Mouse (Mus musculus): ENCODE measurements around the gene Styxl1. TPM values are rescaled to one million over a fixed set of nuclear protein-coding genes. Genes with fewer than 3 reads are reported as not detected.

The Styxl1 gene
- total and polyA plus RNA-seq, 3 experiments = 0.68 TPM; not detected in 2

DNA sequence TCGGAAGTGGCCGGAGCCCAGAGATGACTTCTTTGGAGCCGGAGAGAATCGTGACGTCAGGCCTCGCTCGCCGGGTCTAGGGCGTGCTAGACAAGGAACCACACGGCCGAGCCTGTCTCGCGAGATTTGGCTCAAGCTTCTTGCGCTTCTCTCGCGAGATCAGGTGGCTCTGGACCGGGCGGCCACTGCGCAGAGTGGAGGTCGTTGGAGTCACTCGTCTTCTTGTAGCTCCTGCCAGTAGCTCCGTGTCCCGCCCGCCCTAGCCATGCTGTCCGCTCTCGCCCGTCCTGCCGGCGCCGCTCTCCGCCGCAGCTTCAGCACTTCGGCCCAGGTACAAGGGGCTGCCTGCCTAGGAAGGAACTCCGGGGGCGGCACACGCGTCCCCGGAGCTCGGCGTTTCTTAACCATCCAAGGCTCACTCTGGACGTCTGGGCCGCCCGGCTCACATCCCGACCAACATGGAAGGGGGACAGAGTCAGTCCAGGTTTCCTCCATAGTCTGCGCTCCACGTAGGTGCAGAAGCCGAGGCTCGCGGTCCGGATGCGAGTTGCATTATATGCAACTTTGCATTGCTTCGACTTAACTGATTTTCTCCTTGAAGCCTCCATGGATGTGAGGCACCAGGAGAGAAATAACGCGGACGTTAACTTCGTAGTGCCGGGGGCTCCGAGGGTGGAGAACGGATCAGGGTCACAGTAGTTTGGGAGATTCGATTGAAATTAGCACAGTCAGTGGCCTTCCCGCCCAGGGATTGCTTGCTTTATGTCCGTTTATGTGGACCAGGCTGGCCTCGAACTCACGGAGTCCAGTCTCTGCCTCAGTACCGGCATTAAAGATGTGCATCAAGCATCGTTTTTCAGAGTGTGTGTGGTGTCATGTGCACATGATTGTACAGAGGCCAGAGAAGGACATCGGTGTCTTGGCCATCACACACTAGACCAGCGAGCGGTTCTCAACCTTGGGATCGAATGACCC is 573 bp upstream of the Styxl1 start, which contains the start of gene Mdh2:
TSS of gene Mdh2 (plus strand) at position 10 of the 975 bp plus-strand sequence.
- no peaks in the 10 kb centered on the region for H3K9me3 ChIP-seq (replicated peaks)
- peak within 1 kb of the TSS; percentile 91 for H3K4me3 ChIP-seq (ENCODE audit: low read depth, low read length)
- no peak for TF ChIP-seq POLR2AphosphoS5 (IDR thresholded peaks at IDR 0.05; ENCODE audit: insufficient replicate concordance, low read depth, low read length)
- DNase-seq (ENCODE audit: low spot score) (peak; percentile 98), ATAC-seq (ENCODE audit: extremely low read depth, insufficient number of reproducible peaks, low FRiP score, poor library complexity, severe bottlenecking) (peak; percentile 90)
- peaks cover 5% of the 10 kb centered on the region; the same call in 1 of the 2 replicates for H3K27me3 ChIP-seq (ENCODE audit: insufficient read depth, low read length)
- peaks cover 43% of the 10 kb centered on the region for H3K36me3 ChIP-seq (replicated peaks)
- H3K4me1 ChIP-seq (ENCODE audit: insufficient read depth, low read depth, low read length) = peaks cover 54% of the 10 kb centered on the region

DNA sequence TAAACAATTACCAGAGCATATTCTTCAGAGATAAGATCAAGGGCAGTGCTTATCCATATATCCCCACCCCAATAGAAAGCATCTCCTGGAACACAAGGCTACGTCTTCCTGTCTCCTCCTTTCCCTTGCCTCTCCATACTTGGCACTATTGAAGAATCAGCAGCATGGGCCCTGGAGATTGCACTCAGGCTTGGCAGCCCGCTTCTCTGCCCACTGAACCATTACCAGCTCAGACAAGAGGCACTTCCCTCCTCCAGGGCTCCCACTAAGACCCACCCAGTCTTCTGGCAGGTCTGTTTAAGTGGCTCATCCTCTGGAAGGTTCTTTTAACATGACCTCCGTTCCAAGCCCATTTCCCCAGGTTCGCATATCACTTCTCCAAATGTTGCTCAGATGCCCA is 1.6 kb downstream of the Styxl1 start:
- peaks cover 17% of the 10 kb centered on the region for H3K27me3 ChIP-seq (ENCODE audit: insufficient read depth, low read length)
- TF ChIP-seq CTCF (IDR thresholded peaks at IDR 0.05; ENCODE audit: low read depth, low read length) (no peak), TAL1 (conservative IDR thresholded peaks at IDR 0.05; ENCODE audit: low read depth, low read length) (no peak), GATA1 (IDR thresholded peaks at IDR 0.05; ENCODE audit: borderline replicate concordance, low read length) (no peak), GATA2 (IDR thresholded peaks at IDR 0.05; ENCODE audit: borderline replicate concordance, low read depth, low read length) (no peak), POLR2AphosphoS5 (IDR thresholded peaks at IDR 0.05; ENCODE audit: insufficient replicate concordance, low read depth, low read length) (no peak)
- H3K36me3 ChIP-seq (replicated peaks) = peaks cover 21% of the 10 kb centered on the region
- H3K9me3 ChIP-seq (replicated peaks) = no peaks in the 10 kb centered on the region
- DNase-seq (ENCODE audit: low spot score) (no peak), ATAC-seq (ENCODE audit: extremely low read depth, insufficient number of reproducible peaks, low FRiP score, poor library complexity, severe bottlenecking) (no peak)
- H3K4me1 ChIP-seq (ENCODE audit: insufficient read depth, low read depth, low read length) = peaks cover 45% of the 10 kb centered on the region
- no peak overlapping the region for H3K4me3 ChIP-seq (ENCODE audit: low read depth, low read length)

DNA sequence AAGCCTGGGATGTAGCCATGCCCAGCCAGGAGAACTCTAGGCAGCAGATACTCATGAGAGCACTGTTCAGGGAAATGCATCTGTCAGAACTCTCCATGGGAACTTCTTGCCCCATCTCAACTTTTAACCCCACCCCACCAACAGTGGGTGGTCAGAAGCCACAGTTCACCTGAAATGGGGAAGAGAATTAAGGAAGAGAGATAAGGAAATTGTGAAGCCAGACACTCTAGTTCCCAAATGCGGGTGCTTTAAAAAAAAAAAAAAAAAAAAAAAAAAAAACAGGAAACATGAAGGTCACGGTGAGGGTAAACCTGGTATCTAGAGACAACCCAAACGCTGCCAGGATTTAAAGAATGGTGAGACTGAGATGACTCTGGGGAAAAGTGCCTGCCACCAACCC is 5.7 kb downstream of the Styxl1 start:
- ATAC-seq (ENCODE audit: extremely low read depth, insufficient number of reproducible peaks, low FRiP score, poor library complexity, severe bottlenecking) (no peak), DNase-seq (ENCODE audit: low spot score) (no peak)
- TF ChIP-seq CTCF (IDR thresholded peaks at IDR 0.05; ENCODE audit: low read depth, low read length) = no peak
- peaks cover 3% of the 10 kb centered on the region for H3K36me3 ChIP-seq (replicated peaks)
- H3K27me3 ChIP-seq (ENCODE audit: insufficient read depth, low read length) = peaks cover 34% of the 10 kb centered on the region
- no peak overlapping the region for H3K4me3 ChIP-seq (ENCODE audit: low read depth, low read length)
- peaks cover 19% of the 10 kb centered on the region for H3K4me1 ChIP-seq (ENCODE audit: insufficient read depth, low read depth, low read length)
- no peaks in the 10 kb centered on the region for H3K9me3 ChIP-seq (replicated peaks)

DNA sequence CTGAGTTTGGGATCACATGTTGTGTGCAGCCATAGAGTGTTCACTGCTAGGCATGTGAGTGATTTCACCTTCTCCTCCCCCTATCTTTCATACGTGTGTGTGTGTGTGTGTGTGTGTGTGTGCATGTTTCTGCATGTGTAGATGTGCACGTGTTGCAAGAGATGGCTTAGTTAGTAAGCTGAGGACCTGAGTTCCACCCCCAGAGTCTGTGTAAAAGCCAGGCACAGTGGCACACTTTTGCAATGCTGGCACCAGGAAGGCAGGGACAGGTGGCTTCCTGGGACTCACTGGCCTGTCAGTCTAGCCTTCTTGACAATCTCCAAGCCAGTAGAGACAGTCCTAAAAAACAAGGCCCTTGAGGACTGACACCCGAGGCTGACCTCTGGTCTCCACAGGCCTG is 13.2 kb downstream of the Styxl1 start:
- Histone ChIP-seq H3K27me3 (ENCODE audit: insufficient read depth, low read length) (peaks cover 53% of the 10 kb centered on the region), H3K36me3 (replicated peaks) (no peaks in the 10 kb centered on the region), H3K9me3 (replicated peaks) (no peaks in the 10 kb centered on the region), H3K4me3 (ENCODE audit: low read depth, low read length) (no peak overlapping the region), H3K4me1 (ENCODE audit: insufficient read depth, low read depth, low read length) (no peaks in the 10 kb centered on the region)
- no peak for TF ChIP-seq GATA2 (IDR thresholded peaks at IDR 0.05; ENCODE audit: borderline replicate concordance, low read depth, low read length)
- no peak for TF ChIP-seq TAL1 (conservative IDR thresholded peaks at IDR 0.05; ENCODE audit: low read depth, low read length)
- no peak for TF ChIP-seq GATA1 (IDR thresholded peaks at IDR 0.05; ENCODE audit: borderline replicate concordance, low read length)
- no peak for TF ChIP-seq CTCF (IDR thresholded peaks at IDR 0.05; ENCODE audit: low read depth, low read length)
- no peak for TF ChIP-seq POLR2AphosphoS5 (IDR thresholded peaks at IDR 0.05; ENCODE audit: insufficient replicate concordance, low read depth, low read length)
- DNase-seq (ENCODE audit: low spot score) (no peak), ATAC-seq (ENCODE audit: extremely low read depth, insufficient number of reproducible peaks, low FRiP score, poor library complexity, severe bottlenecking) (no peak)

DNA sequence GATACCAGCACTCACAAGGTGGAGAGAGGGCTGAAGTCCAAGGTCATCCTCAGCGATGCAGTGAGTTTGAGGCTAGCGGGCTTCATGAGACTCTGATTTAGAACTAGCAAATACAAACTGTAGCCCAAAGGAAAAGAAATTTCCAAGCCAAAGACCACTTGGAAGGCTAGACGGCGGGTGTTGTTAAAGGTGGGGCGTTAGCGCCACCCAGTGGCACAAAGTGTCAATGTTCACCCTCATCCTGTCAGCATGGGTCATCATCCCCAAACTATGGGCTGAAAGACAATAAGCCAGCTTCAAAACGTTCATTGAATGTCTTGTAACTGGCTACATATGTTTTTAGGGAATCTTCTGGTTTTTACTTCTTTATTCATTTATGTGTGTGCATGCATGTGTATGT is 14.7 kb downstream of the Styxl1 start:
- TF ChIP-seq GATA1 (IDR thresholded peaks at IDR 0.05; ENCODE audit: borderline replicate concordance, low read length) (no peak), CTCF (IDR thresholded peaks at IDR 0.05; ENCODE audit: low read depth, low read length) (peak; percentile 69)

DNA sequence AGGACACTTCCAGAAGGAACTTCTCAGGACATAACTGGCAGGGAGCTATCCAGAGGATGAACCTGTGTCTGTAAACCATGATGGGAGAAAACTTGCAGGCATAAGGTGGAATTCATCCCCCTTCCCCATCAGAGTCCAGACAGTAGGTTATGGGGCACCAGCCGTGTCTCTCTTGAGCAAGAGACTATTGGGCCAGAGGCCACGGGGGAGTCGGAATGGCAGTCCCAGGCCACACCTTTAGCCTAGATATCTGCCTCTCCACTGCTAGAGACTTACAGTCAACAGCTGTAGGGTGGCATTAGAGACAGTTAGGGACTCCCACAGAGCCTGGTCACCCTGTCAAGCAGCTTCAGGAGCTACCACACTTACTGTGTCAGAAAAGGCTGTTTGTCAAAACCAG is 16.3 kb downstream of the Styxl1 start:
- H3K4me1 ChIP-seq (ENCODE audit: insufficient read depth, low read depth, low read length) = no peaks in the 10 kb centered on the region
- no peak for DNase-seq (ENCODE audit: low spot score)
- no peaks in the 10 kb centered on the region for H3K36me3 ChIP-seq (replicated peaks)
- no peak for ATAC-seq (ENCODE audit: extremely low read depth, insufficient number of reproducible peaks, low FRiP score, poor library complexity, severe bottlenecking)
- no peak overlapping the region for H3K4me3 ChIP-seq (ENCODE audit: low read depth, low read length)
- TF ChIP-seq GATA2 (IDR thresholded peaks at IDR 0.05; ENCODE audit: borderline replicate concordance, low read depth, low read length) (no peak), CTCF (IDR thresholded peaks at IDR 0.05; ENCODE audit: low read depth, low read length) (no peak), TAL1 (conservative IDR thresholded peaks at IDR 0.05; ENCODE audit: low read depth, low read length) (no peak), POLR2AphosphoS5 (IDR thresholded peaks at IDR 0.05; ENCODE audit: insufficient replicate concordance, low read depth, low read length) (no peak), GATA1 (IDR thresholded peaks at IDR 0.05; ENCODE audit: borderline replicate concordance, low read length) (no peak)
- no peaks in the 10 kb centered on the region for H3K9me3 ChIP-seq (replicated peaks)
- peaks cover 47% of the 10 kb centered on the region for H3K27me3 ChIP-seq (ENCODE audit: insufficient read depth, low read length)

More for the DNA sequence above, 14.7 kb downstream of the Styxl1 start:
- 0 out of 2 replicates have a peak, but pooled peaks have one; percentile 34 for ATAC-seq (ENCODE audit: extremely low read depth, insufficient number of reproducible peaks, low FRiP score, poor library complexity, severe bottlenecking)
- no peaks in the 10 kb centered on the region for H3K9me3 ChIP-seq (replicated peaks)
- no peaks in the 10 kb centered on the region for H3K36me3 ChIP-seq (replicated peaks)
- no peaks in the 10 kb centered on the region for H3K4me1 ChIP-seq (ENCODE audit: insufficient read depth, low read depth, low read length)
- peak; percentile 52 for DNase-seq (ENCODE audit: low spot score)
- H3K4me3 ChIP-seq (ENCODE audit: low read depth, low read length) = no peak overlapping the region
- peaks cover 56% of the 10 kb centered on the region for H3K27me3 ChIP-seq (ENCODE audit: insufficient read depth, low read length)
